Mouse (Mus musculus) T-helper 2 cell (primary cell): Measurements from ENCODE around the gene Atf2.

Experiments used
- in situ Hi-C: fragments of 300-600 bp; cut with MboI, MseI; formaldehyde crosslinking; loops from one replicate; pipeline ENCODE4 v1.15.1; 2025; ENCODE audit warnings: high pct_unique_total_duplicates

Gene Atf2

DNA sequence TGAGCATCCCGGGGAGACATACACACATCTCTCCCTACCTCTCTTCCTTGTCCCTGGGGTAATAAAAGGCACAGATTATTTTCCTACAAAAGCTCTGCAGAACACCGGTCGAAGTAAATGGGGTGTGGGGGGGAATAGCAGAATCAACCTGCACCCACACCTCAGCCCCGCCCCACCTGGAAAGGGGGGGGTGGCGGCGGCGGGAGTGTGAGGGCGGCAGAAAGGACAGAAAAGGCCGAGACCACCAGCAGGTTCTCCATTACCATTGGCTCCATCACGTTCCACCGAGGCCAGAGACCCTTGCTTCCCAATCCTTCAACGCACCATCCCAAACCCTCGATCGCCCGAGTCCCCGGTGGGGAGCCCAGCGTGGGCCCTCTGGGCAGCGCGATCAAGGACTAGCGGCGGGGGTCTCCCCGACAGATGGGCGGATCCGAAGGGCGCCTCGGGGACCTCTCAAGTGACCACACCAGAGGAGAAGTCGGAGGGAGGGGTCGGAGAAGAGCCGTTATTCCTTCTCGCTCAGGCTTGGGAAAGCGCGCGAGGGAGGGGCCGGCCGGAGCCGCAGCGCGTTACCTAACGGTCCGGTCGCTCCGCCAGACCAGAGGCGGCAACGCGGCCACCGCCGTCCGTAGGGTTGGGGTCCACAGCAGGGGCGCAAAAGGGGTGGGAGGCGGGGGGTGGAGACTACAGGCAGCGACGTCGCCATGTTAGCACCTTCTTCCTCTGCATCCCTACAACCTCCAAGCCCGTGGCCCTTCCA is 557 bp downstream of the Atf2 start:
- in situ Hi-C loops = loop anchor here (25.0 kb wide), 1 partner anchor 330 kb away; no protein-coding TSS in a partner anchor

DNA sequence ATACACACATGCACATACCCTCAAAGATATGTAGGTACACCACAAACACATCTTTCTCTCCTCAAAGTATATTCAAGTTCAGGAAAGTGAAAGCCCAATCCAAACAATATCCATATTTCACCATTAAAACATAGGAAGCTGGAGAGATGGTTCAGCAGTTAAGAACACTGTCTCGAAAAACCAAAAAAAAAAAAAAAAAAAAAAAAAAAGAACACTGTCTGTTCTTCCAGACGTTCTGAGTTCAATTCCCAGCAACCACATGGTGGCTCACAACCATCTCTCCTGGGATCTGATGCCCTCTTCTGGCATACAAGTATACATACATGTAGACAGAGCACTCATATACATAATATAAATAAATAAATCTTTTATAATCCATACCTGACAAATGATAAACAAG is 6.4 kb downstream of the Atf2 start:
- in situ Hi-C loops = loop anchor here (10.0 to 25.0 kb wide), 2 partner anchors 324 to 811 kb away; no protein-coding TSS in a partner anchor

GRCm38 (mm10) chr2:73877891-73878290 is 14.5 kb downstream of the Atf2 start:
- in situ Hi-C loops = loop anchor here (25.0 kb wide), 1 partner anchor 316 kb away; no protein-coding TSS in a partner anchor

- in situ Hi-C loops = no loop called here
These were observed 24.5 kb downstream of the Atf2 start for GRCm38 (mm10) chr2:73867764-73868487.

GRCm38 (mm10) chr2:73860046-73860624 is 32.3 kb downstream of the Atf2 start:
- in situ Hi-C loops = no loop called here

DNA sequence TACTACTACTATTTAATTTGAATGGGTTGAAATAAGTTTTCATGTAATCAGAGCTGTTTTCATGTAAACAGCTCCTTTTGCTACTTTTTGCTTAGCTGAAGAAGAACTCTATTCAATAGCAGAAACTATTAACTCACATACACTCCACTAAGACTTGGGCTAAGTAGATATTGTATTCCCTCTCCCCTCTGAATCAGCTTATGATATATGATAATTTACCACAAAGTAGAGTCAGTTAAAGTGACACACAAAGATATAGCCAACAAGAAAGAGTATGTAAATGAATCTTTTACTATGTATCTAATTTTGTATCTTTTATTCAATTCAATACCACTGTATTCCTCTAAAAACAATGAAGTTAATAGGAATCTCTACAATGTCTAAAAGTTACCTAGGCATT is 35.1 kb downstream of the Atf2 start:
- in situ Hi-C loops = no loop called here

DNA sequence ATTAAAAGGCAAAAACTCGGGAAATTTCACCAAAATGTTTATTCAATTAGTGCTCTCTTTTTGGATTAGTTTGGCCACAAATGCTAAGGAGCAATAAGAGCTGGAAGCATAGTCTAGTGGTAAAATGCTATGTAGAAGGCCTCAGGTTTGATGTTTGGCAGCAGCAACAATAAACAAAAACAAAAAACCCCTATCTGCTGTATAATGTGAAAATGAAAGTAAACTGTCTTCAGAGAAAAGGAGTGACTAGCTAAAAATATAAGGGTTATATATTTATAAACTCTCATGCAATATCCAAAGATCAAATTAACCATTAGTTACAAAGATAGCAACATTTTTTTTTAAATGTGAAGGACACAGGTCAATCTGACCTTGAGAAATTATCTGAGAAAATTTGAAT is 36.2 kb downstream of the Atf2 start:
- in situ Hi-C loops = no loop called here

GRCm38 (mm10) chr2:73834406-73835015 is 57.9 kb downstream of the Atf2 start:
- in situ Hi-C loops = no loop called here

- in situ Hi-C loops = no loop called here
These were observed 59.2 kb downstream of the Atf2 start for GRCm38 (mm10) chr2:73833284-73833683.

- in situ Hi-C loops = loop anchor here (25.0 kb wide), 1 partner anchor 1444 kb away; no protein-coding TSS in a partner anchor
These were observed 73.7 kb downstream of the Atf2 start for GRCm38 (mm10) chr2:73818742-73819141.

DNA sequence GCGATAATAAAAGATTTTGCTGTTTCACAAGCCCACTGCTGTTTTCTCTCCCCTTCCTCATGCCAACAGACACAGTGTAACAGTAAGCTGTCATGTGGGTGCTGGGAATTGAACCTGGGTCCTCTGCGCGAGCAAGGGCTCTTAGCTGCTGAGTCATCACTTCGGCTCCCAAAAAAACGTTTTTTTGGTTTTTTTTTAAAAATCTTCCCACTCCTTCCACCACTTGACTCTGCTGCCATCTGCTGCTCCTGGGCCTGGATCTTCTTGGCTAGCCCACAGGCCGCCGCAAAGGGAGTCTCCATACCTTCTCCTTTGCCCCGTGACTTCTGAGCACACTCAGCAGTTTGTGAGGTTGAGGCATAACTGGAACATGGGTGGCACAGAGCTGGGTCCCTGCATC is 84.8 kb downstream of the Atf2 start:
- in situ Hi-C loops = loop anchor here (25.0 kb wide), 1 partner anchor 1455 kb away; no protein-coding TSS in a partner anchor

GRCm38 (mm10) chr2:73800127-73800526 is 92.3 kb downstream of the Atf2 start:
- in situ Hi-C loops = loop anchor here (25.0 kb wide), 1 partner anchor 1462 kb away; no protein-coding TSS in a partner anchor

- in situ Hi-C loops = no loop called here
These were observed 93.7 kb downstream of the Atf2 start for GRCm38 (mm10) chr2:73798786-73799185.

DNA sequence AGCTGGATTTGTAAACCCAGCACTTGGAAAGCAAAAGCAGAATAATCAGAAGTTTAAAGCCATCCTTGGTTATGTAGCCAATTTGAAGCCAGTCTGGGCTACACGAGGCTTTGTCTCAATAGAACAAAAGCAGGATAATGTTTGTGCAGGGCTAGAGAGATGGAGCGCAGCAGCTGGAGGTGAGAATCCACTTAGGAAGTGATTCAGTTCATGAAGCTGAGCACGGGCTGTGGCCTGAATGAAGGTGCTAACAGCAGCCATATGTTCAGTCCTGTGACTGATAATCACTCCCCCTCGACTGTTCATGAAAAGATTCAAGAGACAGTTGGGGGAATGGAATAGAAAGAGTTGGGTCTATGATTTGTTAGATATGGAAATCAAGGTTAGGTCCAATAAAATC is 94.3 kb downstream of the Atf2 start:
- in situ Hi-C loops = no loop called here

- in situ Hi-C loops = no loop called here
These were observed 100.4 kb downstream of the Atf2 start for GRCm38 (mm10) chr2:73791846-73792630.

DNA sequence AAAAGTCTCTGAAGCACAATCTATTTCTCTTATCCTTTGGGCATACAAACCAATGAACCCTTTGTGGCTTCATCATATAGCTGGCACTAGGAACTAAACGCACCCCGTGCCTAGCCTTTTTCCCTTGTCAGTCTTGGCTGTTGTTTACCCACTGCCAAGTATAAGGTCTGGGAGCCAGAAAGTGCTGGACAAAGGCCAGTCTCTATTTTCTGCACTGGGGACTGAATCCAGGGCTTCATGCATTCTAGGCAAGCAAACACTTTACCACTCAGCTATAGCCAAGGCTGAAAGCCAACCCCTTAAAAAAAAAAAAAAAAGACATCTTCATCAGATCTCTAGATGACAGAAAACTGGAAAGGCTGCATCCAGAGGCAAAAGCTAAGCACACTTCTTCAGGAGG is 102.1 kb downstream of the Atf2 start:
- in situ Hi-C loops = no loop called here

GRCm38 (mm10) chr2:73788395-73788794 is 104.0 kb downstream of the Atf2 start:
- in situ Hi-C loops = no loop called here

GRCm38 (mm10) chr2:73782371-73782905 is 110.0 kb downstream of the Atf2 start:
- in situ Hi-C loops = no loop called here

- in situ Hi-C loops = no loop called here
These were observed 112.0 kb downstream of the Atf2 start for GRCm38 (mm10) chr2:73780321-73781010.

GRCm38 (mm10) chr2:73779796-73780195 is 112.6 kb downstream of the Atf2 start:
- in situ Hi-C loops = no loop called here
